Mouse (Mus musculus) testis, adult 2 months (tissue): ENCODE measurements around the gene Arcn1.

ENCODE experiments used
- CTCF ChIP-seq: fragments of 200-500 bp; IDR thresholded peaks from 2 replicates; pipeline ENCODE4 v1.5.1; 2012; ENCODE audit warnings: low read depth, mild to moderate bottlenecking, inconsistent platforms, low read length, moderate library complexity; ENCODE audit not compliant: control insufficient read depth, insufficient read depth, insufficient replicate concordance
- POLR2A ChIP-seq: fragments of 200-500 bp; IDR thresholded peaks from 2 replicates; pipeline ENCODE4 v1.6.1; 2012; ENCODE audit warnings: low read depth, mild to moderate bottlenecking, inconsistent platforms, low read length, moderate library complexity; ENCODE audit not compliant: control insufficient read depth

DNA sequence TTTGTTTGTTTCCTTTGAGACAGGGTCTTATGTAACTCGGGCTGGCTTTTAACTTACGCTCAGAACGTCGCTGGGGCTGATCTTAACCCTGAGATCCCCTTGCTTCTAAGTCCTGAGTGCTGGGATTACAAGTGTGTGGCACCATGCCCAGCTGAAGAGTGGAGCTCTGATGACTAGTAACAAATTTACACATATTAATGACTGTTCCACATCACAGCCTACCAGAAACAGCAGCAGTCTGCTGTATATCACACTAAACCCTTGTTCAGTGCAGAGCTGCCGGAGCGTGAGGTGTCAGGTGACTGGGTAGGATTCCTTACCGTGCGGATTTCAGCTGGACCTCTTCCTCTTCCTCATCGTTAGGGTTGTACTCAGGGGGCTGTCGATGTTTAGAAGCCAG is 42.7 kb upstream of the Arcn1 start:
- TF ChIP-seq CTCF: no peak
- no peak for TF ChIP-seq POLR2A
